Mouse (Mus musculus): ENCODE results near the gene Atf7ip2. TPM values are rescaled to one million over a fixed set of nuclear protein-coding genes. Genes with fewer than 3 reads are reported as not detected.
A peak's percentile ranks its signal among the peaks of the same experiment; 100 is the strongest.
"Not testable (repeated sequence)": the region's sequence is repeated elsewhere in the genome, so short reads cannot be mapped to it uniquely, and the experiment has no call there.

The Atf7ip2 gene
- polyA plus RNA-seq, 1 experiment: 35.1 TPM

- no peak overlapping the region for H3K27ac ChIP-seq (ENCODE audit: insufficient read depth, low read length)
- no peaks in the 10 kb centered on the region for H3K27me3 ChIP-seq (ENCODE audit: control insufficient read depth, insufficient read depth, low read length, poor library complexity, severe bottlenecking)
- no peaks in the 10 kb centered on the region for H3K36me3 ChIP-seq (ENCODE audit: control insufficient read depth, insufficient read depth, low read length, poor library complexity, severe bottlenecking)
- H3K9me3 ChIP-seq (replicated peaks; ENCODE audit: control insufficient read depth, insufficient read depth, low read length, poor library complexity, severe bottlenecking): peaks cover 12% of the 10 kb centered on the region; the same call in 1 of the 2 replicates
- TF ChIP-seq POLR2A (IDR thresholded peaks at IDR 0.05; ENCODE audit: insufficient read depth, low read length) (no peak), EP300 (IDR thresholded peaks at IDR 0.05; ENCODE audit: insufficient read depth, low read depth, low read length) (no peak), CTCF (IDR thresholded peaks at IDR 0.05; ENCODE audit: low read depth, low read length) (no peak)
- H3K9ac ChIP-seq (ENCODE audit: low read depth, poor library complexity, severe bottlenecking): no peak overlapping the region
- H3K4me1 ChIP-seq (ENCODE audit: control insufficient read depth, insufficient read depth, low read length): no peaks in the 10 kb centered on the region
- no peak overlapping the region for H3K4me3 ChIP-seq (ENCODE audit: low read depth, low read length)
Observed at GRCm38 (mm10) chr16:10171276-10171675, 21.2 kb upstream of the Atf7ip2 start.

GRCm38 (mm10) chr16:10172179-10172820, 20.2 kb upstream of the Atf7ip2 start:
- TF ChIP-seq CTCF (IDR thresholded peaks at IDR 0.05; ENCODE audit: low read depth, low read length): no peak
- no peak for TF ChIP-seq EP300 (IDR thresholded peaks at IDR 0.05; ENCODE audit: insufficient read depth, low read depth, low read length)
- no peak for TF ChIP-seq POLR2A (IDR thresholded peaks at IDR 0.05; ENCODE audit: insufficient read depth, low read length)
- Histone ChIP-seq H3K9ac (ENCODE audit: low read depth, poor library complexity, severe bottlenecking) (no peak overlapping the region), H3K4me1 (ENCODE audit: control insufficient read depth, insufficient read depth, low read length) (no peaks in the 10 kb centered on the region), H3K27me3 (ENCODE audit: control insufficient read depth, insufficient read depth, low read length, poor library complexity, severe bottlenecking) (no peaks in the 10 kb centered on the region), H3K36me3 (ENCODE audit: control insufficient read depth, insufficient read depth, low read length, poor library complexity, severe bottlenecking) (no peaks in the 10 kb centered on the region), H3K27ac (ENCODE audit: insufficient read depth, low read length) (no peak overlapping the region), H3K9me3 (replicated peaks; ENCODE audit: control insufficient read depth, insufficient read depth, low read length, poor library complexity, severe bottlenecking) (peaks cover 12% of the 10 kb centered on the region; the same call in 1 of the 2 replicates), H3K4me3 (ENCODE audit: low read depth, low read length) (no peak overlapping the region)

GRCm38 (mm10) chr16:10187461-10187860, 5.1 kb upstream of the Atf7ip2 start:
- not testable (repeated sequence) for H3K4me3 ChIP-seq (ENCODE audit: low read depth, low read length); H3K27me3 ChIP-seq (ENCODE audit: control insufficient read depth, insufficient read depth, low read length, poor library complexity, severe bottlenecking); H3K36me3 ChIP-seq (ENCODE audit: control insufficient read depth, insufficient read depth, low read length, poor library complexity, severe bottlenecking); H3K9ac ChIP-seq (ENCODE audit: low read depth, poor library complexity, severe bottlenecking); H3K4me1 ChIP-seq (ENCODE audit: control insufficient read depth, insufficient read depth, low read length); H3K27ac ChIP-seq (ENCODE audit: insufficient read depth, low read length)
- peaks cover 59% of the 10 kb centered on the region for H3K9me3 ChIP-seq (replicated peaks; ENCODE audit: control insufficient read depth, insufficient read depth, low read length, poor library complexity, severe bottlenecking)

- no peak overlapping the region for H3K9ac ChIP-seq (ENCODE audit: low read depth, poor library complexity, severe bottlenecking)
- no peak for TF ChIP-seq POLR2A (IDR thresholded peaks at IDR 0.05; ENCODE audit: insufficient read depth, low read length)
- no peak for TF ChIP-seq CTCF (IDR thresholded peaks at IDR 0.05; ENCODE audit: low read depth, low read length)
- TF ChIP-seq EP300 (IDR thresholded peaks at IDR 0.05; ENCODE audit: insufficient read depth, low read depth, low read length): no peak
- no peaks in the 10 kb centered on the region for H3K4me1 ChIP-seq (ENCODE audit: control insufficient read depth, insufficient read depth, low read length)
- no peak overlapping the region for H3K4me3 ChIP-seq (ENCODE audit: low read depth, low read length)
- peaks cover 7% of the 10 kb centered on the region for H3K36me3 ChIP-seq (ENCODE audit: control insufficient read depth, insufficient read depth, low read length, poor library complexity, severe bottlenecking)
- H3K27ac ChIP-seq (ENCODE audit: insufficient read depth, low read length): no peak overlapping the region
- H3K27me3 ChIP-seq (ENCODE audit: control insufficient read depth, insufficient read depth, low read length, poor library complexity, severe bottlenecking): no peaks in the 10 kb centered on the region
- H3K9me3 ChIP-seq (replicated peaks; ENCODE audit: control insufficient read depth, insufficient read depth, low read length, poor library complexity, severe bottlenecking): peaks cover 4% of the 10 kb centered on the region; the same call in 1 of the 2 replicates
Observed at GRCm38 (mm10) chr16:10208777-10209176, 16.3 kb downstream of the Atf7ip2 start.

- peak; percentile 62; the same call in 1 of the 2 replicates for TF ChIP-seq EP300 (IDR thresholded peaks at IDR 0.05; ENCODE audit: insufficient read depth, low read depth, low read length)
- not testable (repeated sequence) for H3K36me3 ChIP-seq (ENCODE audit: control insufficient read depth, insufficient read depth, low read length, poor library complexity, severe bottlenecking); H3K4me1 ChIP-seq (ENCODE audit: control insufficient read depth, insufficient read depth, low read length); H3K27me3 ChIP-seq (ENCODE audit: control insufficient read depth, insufficient read depth, low read length, poor library complexity, severe bottlenecking); H3K9ac ChIP-seq (ENCODE audit: low read depth, poor library complexity, severe bottlenecking); H3K4me3 ChIP-seq (ENCODE audit: low read depth, low read length)
- peaks cover 29% of the 10 kb centered on the region for H3K9me3 ChIP-seq (replicated peaks; ENCODE audit: control insufficient read depth, insufficient read depth, low read length, poor library complexity, severe bottlenecking)
- H3K27ac ChIP-seq (ENCODE audit: insufficient read depth, low read length): peak overlapping the region; percentile 96
Observed at GRCm38 (mm10) chr16:10216366-10216765, 23.9 kb downstream of the Atf7ip2 start.

- H3K4me1 ChIP-seq (ENCODE audit: control insufficient read depth, insufficient read depth, low read length); H3K27me3 ChIP-seq (ENCODE audit: control insufficient read depth, insufficient read depth, low read length, poor library complexity, severe bottlenecking); H3K9ac ChIP-seq (ENCODE audit: low read depth, poor library complexity, severe bottlenecking); H3K36me3 ChIP-seq (ENCODE audit: control insufficient read depth, insufficient read depth, low read length, poor library complexity, severe bottlenecking); H3K4me3 ChIP-seq (ENCODE audit: low read depth, low read length): not testable (repeated sequence)
- Histone ChIP-seq H3K27ac (ENCODE audit: insufficient read depth, low read length) (peak overlapping the region; percentile 96), H3K9me3 (replicated peaks; ENCODE audit: control insufficient read depth, insufficient read depth, low read length, poor library complexity, severe bottlenecking) (peaks cover 28% of the 10 kb centered on the region)
Observed at GRCm38 (mm10) chr16:10217020-10217419, 24.5 kb downstream of the Atf7ip2 start.
